Mouse (Mus musculus): ENCODE measurements around the gene Wsb2. TPM values are rescaled to one million over a fixed set of nuclear protein-coding genes. Genes with fewer than 3 reads are reported as not detected.

Gene Wsb2
- polyA plus RNA-seq, 1 experiment: 120 TPM

- Histone ChIP-seq H3K36me3 (ENCODE audit: control insufficient read depth, insufficient read depth, low read length) (no peaks in the 10 kb centered on the region), H3K4me3 (ENCODE audit: control insufficient read depth, insufficient read depth, low read length) (peak within 1 kb of the TSS; percentile 52)
- WGBS: 2% methylated on average over 89 of the region's 89 CpGs
Observed at GRCm38 (mm10) chr5:117413507-117414501, 56.7 kb downstream of the Wsb2 start, which contains the start of gene Ksr2. Gene Ksr2 (plus strand): TSS chr5:117414000.

GRCm38 (mm10) chr5:117414611-117415010, 57.5 kb downstream of the Wsb2 start:
- no peaks in the 10 kb centered on the region; the same call in 1 of the 2 replicates for H3K27me3 ChIP-seq (ENCODE audit: control insufficient read depth, insufficient read depth, low read length)
- WGBS: 13% methylated on average over 10 of the region's 10 CpGs
- H3K4me3 ChIP-seq (ENCODE audit: control insufficient read depth, insufficient read depth, low read length): no peak overlapping the region
- no peak overlapping the region for H3K27ac ChIP-seq (ENCODE audit: control insufficient read depth, insufficient read depth, low read length)
- TF ChIP-seq CTCF (IDR thresholded peaks at IDR 0.05; ENCODE audit: borderline replicate concordance, control insufficient read depth, extremely low read depth, insufficient read depth, low read length, poor library complexity) (no peak), POLR2A (IDR thresholded peaks at IDR 0.05; ENCODE audit: control insufficient read depth, extremely low read depth, insufficient read depth, low read length, poor library complexity) (no peak)
- H3K36me3 ChIP-seq (ENCODE audit: control insufficient read depth, insufficient read depth, low read length): no peaks in the 10 kb centered on the region
- DNase-seq: no peak
- H3K4me1 ChIP-seq (replicated peaks; ENCODE audit: control insufficient read depth, insufficient read depth, low read length): peaks cover 7% of the 10 kb centered on the region; the same call in 1 of the 2 replicates

More at GRCm38 (mm10) chr5:117413507-117414501, 56.7 kb downstream of the Wsb2 start, which contains the start of gene Ksr2:
- TF ChIP-seq POLR2A (IDR thresholded peaks at IDR 0.05; ENCODE audit: control insufficient read depth, extremely low read depth, insufficient read depth, low read length, poor library complexity): no peak
- TF ChIP-seq CTCF (IDR thresholded peaks at IDR 0.05; ENCODE audit: borderline replicate concordance, control insufficient read depth, extremely low read depth, insufficient read depth, low read length, poor library complexity): 0 out of 2 replicates have a peak, but pooled peaks have one; percentile 20
- DNase-seq: peak; percentile 48
- H3K4me1 ChIP-seq (replicated peaks; ENCODE audit: control insufficient read depth, insufficient read depth, low read length): peaks cover 7% of the 10 kb centered on the region; the same call in 1 of the 2 replicates
- H3K27me3 ChIP-seq (ENCODE audit: control insufficient read depth, insufficient read depth, low read length): no peaks in the 10 kb centered on the region; the same call in 1 of the 2 replicates
- H3K27ac ChIP-seq (ENCODE audit: control insufficient read depth, insufficient read depth, low read length): no peak within 1 kb of the TSS

DNA sequence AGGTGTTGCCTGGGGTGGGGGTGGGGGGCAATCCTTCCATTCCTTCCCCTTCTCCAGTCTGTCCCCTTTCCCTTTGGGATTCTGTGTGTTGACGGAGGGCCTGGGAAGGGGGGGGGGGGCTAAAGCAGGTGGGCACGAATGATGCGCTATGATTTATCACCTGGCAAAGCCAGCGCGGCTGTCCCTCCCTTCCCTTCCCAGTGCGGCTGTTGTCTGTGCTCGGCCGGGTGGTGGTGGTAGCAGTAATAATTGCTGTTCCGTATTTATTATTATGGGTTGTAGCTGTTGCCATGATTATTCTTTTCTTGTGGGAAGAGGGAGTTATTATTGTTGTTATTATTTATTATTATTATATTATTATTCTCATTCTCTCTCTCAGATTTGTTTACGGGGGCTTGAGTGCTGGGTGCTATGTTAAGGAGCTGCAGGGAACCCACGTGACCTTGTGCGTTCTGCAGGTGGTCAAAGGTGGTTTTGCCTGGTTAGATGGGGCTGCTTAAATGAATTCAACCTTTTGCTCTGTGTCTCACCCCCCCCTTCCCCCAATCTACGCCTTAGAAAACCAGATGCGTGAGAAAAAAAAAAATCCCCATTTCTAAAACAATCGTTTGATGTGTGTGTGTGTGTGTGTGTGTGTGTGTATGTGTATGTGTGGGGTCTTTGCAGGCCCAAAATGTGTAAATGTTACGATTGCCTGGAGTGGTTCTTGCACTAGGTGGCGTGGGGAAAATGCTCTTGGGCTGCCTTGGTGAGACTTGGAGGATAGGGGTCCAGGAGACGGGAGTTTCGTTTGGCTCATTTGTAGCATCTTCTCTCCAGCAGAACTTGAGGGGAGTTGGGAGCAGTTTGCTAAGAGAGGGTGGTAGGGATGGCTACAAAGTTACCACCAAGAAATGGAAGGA, 58.2 kb downstream of the Wsb2 start:
- H3K36me3 ChIP-seq (ENCODE audit: control insufficient read depth, insufficient read depth, low read length): no peaks in the 10 kb centered on the region
- TF ChIP-seq CTCF (IDR thresholded peaks at IDR 0.05; ENCODE audit: borderline replicate concordance, control insufficient read depth, extremely low read depth, insufficient read depth, low read length, poor library complexity) (no peak), POLR2A (IDR thresholded peaks at IDR 0.05; ENCODE audit: control insufficient read depth, extremely low read depth, insufficient read depth, low read length, poor library complexity) (no peak)
- DNase-seq: no peak
- no peak overlapping the region for H3K27ac ChIP-seq (ENCODE audit: control insufficient read depth, insufficient read depth, low read length)
- WGBS: 56% methylated on average over 19 of the region's 19 CpGs
- peaks cover 7% of the 10 kb centered on the region; the same call in 1 of the 2 replicates for H3K4me1 ChIP-seq (replicated peaks; ENCODE audit: control insufficient read depth, insufficient read depth, low read length)
- no peak overlapping the region for H3K4me3 ChIP-seq (ENCODE audit: control insufficient read depth, insufficient read depth, low read length)
- H3K27me3 ChIP-seq (ENCODE audit: control insufficient read depth, insufficient read depth, low read length): no peaks in the 10 kb centered on the region; the same call in 1 of the 2 replicates

- H3K27me3 ChIP-seq (ENCODE audit: control insufficient read depth, insufficient read depth, low read length): no peaks in the 10 kb centered on the region; the same call in 1 of the 2 replicates
- WGBS: 57% methylated on average over 2 of the region's 2 CpGs
- H3K4me3 ChIP-seq (ENCODE audit: control insufficient read depth, insufficient read depth, low read length): no peak overlapping the region
- DNase-seq: no peak
- no peaks in the 10 kb centered on the region for H3K36me3 ChIP-seq (ENCODE audit: control insufficient read depth, insufficient read depth, low read length)
- peaks cover 7% of the 10 kb centered on the region; the same call in 1 of the 2 replicates for H3K4me1 ChIP-seq (replicated peaks; ENCODE audit: control insufficient read depth, insufficient read depth, low read length)
- TF ChIP-seq CTCF (IDR thresholded peaks at IDR 0.05; ENCODE audit: borderline replicate concordance, control insufficient read depth, extremely low read depth, insufficient read depth, low read length, poor library complexity) (no peak), POLR2A (IDR thresholded peaks at IDR 0.05; ENCODE audit: control insufficient read depth, extremely low read depth, insufficient read depth, low read length, poor library complexity) (no peak)
- H3K27ac ChIP-seq (ENCODE audit: control insufficient read depth, insufficient read depth, low read length): no peak overlapping the region
Observed at GRCm38 (mm10) chr5:117417442-117417841, 60.3 kb downstream of the Wsb2 start.

Other genes starting within 250 kb of the Wsb2 start
- 108 and 113 TPM in 2 replicates for gene Suds3, start 241.2 kb upstream of the Wsb2 start, polyA plus RNA-seq (2012; rRNA removed)
- 43.5 and 50.8 TPM in 2 replicates for gene Taok3, start 237.2 kb upstream of the Wsb2 start, polyA plus RNA-seq (2012; rRNA removed)
- gene Pebp1, start 69.7 kb upstream of the Wsb2 start, polyA plus RNA-seq (2012; rRNA removed): 498 and 588 TPM in 2 replicates
- 7.3 and 11.5 TPM in 2 replicates for gene Vsig10, start 38.2 kb upstream of the Wsb2 start, polyA plus RNA-seq (2012; rRNA removed)
- 63.7 and 65.4 TPM in 2 replicates for gene Rfc5, start 31.7 kb downstream of the Wsb2 start, polyA plus RNA-seq (2012; rRNA removed)
- 0.54 and 0.84 TPM in 2 replicates for gene Ksr2, start 56.7 kb downstream of the Wsb2 start, polyA plus RNA-seq (2012; rRNA removed)

Data from thymus, adult 2 months (tissue).